Mouse (Mus musculus): ENCODE results near the gene Defb23.

DNA sequence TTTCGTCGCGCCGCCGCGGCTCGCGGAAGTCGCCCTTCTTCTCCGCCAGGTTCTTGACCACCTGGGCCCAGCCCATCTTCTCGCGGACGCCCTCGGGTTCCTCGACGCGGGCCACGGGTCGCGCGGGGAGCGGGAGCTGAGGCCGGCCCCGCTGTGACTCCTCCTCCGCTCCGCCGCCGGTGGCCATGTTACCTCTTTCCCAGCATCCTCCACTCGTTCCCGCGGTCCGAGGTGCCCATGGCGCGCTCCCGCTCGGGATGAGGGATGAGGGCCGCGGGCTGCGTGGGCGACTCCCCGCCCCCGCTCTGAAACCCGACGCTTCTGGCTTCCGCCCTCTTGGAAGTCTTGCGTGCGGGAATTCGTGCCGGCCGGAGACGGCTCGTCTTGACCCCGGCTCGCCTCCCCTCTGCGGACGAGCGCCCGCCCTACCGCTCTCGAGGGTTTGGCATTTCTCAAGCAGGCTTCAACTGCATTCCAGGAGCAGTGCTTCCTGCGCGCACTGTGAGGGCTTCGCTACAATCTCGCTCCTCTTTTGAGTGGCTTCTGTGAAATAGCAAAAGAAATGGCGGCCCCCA, 49.7 kb downstream of the Defb23 start, which contains the start of gene Zcchc3:
- no peak for TF ChIP-seq CTCF (IDR thresholded peaks at IDR 0.05; ENCODE audit: borderline replicate concordance, extremely low read depth, insufficient read depth, insufficient read length)
- peak; percentile 79 for TF ChIP-seq POLR2A (IDR thresholded peaks at IDR 0.05; ENCODE audit: borderline replicate concordance, extremely low read depth, insufficient read depth, insufficient read length, poor library complexity, severe bottlenecking)
